Mouse (Mus musculus) liver, adult 2 months (tissue): Measurements from ENCODE around the gene Ephx3.

Experiments used
- CTCF ChIP-seq: fragments of 200-500 bp; IDR thresholded peaks from 2 replicates; pipeline ENCODE4 v1.5.1; 2011; ENCODE audit warnings: low read depth, low read length, control low read depth
- POLR2A ChIP-seq: fragments of 200-500 bp; IDR thresholded peaks from 2 replicates; pipeline ENCODE4 v1.6.1; 2011; ENCODE audit warnings: low read length, control low read depth; ENCODE audit not compliant: insufficient read depth; ENCODE audit errors: extremely low read depth

DNA sequence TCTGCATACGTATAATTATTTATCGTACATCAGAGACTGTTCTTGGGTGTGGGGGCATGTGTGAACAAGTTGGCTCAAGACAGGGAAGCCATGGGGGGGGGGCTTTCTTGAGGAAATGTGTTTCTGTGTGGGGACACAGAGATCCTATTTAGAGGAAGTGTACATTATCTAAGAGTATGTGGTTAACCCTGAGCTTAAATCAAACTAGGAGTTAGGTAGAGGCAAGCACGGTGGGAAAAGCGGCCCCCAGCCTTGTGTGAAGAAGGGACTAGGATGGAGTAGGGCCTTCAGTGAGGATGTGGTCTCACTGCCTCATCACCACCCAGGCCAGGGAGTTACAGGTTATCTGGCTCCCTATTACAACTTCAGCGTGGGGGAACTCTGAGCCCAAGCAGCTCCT lies 6.4 kb upstream of the Ephx3 start:
- no peak for TF ChIP-seq POLR2A
- no peak for TF ChIP-seq CTCF
